Mouse (Mus musculus) C2C12 (cell line): ENCODE results near the gene Gm37240. TPM values are rescaled to one million over a fixed set of nuclear protein-coding genes. Genes with fewer than 3 reads are reported as not detected.

ENCODE experiments used
- H3K27me3 ChIP-seq: one replicate; pipeline ENCODE4 v1.6.1; 2011; ENCODE audit not compliant: control insufficient read depth, insufficient read depth, insufficient read length
- H3K36me3 ChIP-seq: one replicate; pipeline ENCODE4 v1.6.1; 2011; ENCODE audit not compliant: control insufficient read depth, insufficient read depth
- H3K4me3 ChIP-seq: one replicate; pipeline ENCODE4 v1.5.1; 2011; ENCODE audit warnings: mild to moderate bottlenecking, control low read depth; ENCODE audit not compliant: poor library complexity, insufficient read depth, severe bottlenecking
- H3K79me2 ChIP-seq: one replicate; pipeline ENCODE4 v1.6.1; 2011; ENCODE audit not compliant: control insufficient read depth, insufficient read depth
- H3K79me3 ChIP-seq: one replicate; pipeline ENCODE4 v1.6.1; 2011; ENCODE audit warnings: low read depth, control low read depth
- H3ac ChIP-seq: one replicate; pipeline ENCODE3; 2011; ENCODE audit warnings: low read depth; ENCODE audit not compliant: control insufficient read depth, insufficient read length
- CEBPB ChIP-seq: IDR thresholded peaks from one replicate; pipeline ENCODE4 v1.6.1; 2011; ENCODE audit warnings: low read depth, mild to moderate bottlenecking, control low read depth, moderate library complexity
- CTCF ChIP-seq: IDR thresholded peaks from one replicate; pipeline ENCODE4 v1.5.1; 2011; ENCODE audit not compliant: control insufficient read depth, insufficient read depth, insufficient read length
- FOSL1 ChIP-seq: IDR thresholded peaks from one replicate; pipeline ENCODE4 v1.8.0; 2011; ENCODE audit warnings: mild to moderate bottlenecking, low read length; ENCODE audit not compliant: poor library complexity, insufficient read depth, severe bottlenecking
- MAX ChIP-seq: IDR thresholded peaks from one replicate; pipeline ENCODE4 v1.6.1; 2011; ENCODE audit warnings: mild to moderate bottlenecking, control low read depth
- MYOD1 ChIP-seq: IDR thresholded peaks from one replicate; pipeline ENCODE4 v1.6.1; 2011; ENCODE audit warnings: low read depth; ENCODE audit not compliant: control insufficient read depth, insufficient read length
- MYOG ChIP-seq: IDR thresholded peaks from one replicate; pipeline ENCODE4 v1.6.1; 2011; ENCODE audit not compliant: control insufficient read depth, insufficient read length; ENCODE audit errors: extremely low read depth
- USF1 ChIP-seq: IDR thresholded peaks from one replicate; pipeline ENCODE4 v1.6.1; 2011; ENCODE audit warnings: low read depth, mild to moderate bottlenecking, control low read depth, moderate library complexity
- polyA plus RNA-seq: library from polyadenylated mRNA; unstranded; fragments of >200 nt; fragmentation: generic; extraction: Trizol; gene quantifications from one replicate; pipeline ENCODE4 v1.2.1, GENCODE M21; 2012; ENCODE audit warnings: missing spikeins

The Gm37240 gene
- polyA plus RNA-seq, 1 experiment = 7.3 TPM

DNA sequence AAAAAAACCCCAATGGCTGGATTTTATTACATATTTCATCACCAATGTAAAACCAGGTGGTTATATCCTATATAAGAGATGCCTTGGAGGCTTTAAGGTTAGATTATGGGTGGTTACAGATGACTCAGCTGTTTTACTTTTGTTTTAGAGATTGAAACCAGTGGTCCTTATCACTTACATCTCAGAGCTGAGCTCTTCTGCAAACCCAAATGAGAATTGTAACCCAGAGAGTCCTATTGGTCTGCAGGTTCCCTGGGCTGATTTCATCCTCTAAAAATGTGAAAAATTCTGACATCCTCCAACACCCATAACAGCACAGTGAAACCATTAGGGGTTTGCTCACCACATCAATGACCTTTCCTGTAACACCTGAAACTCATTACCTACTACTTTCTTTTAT lies 1078.4 kb downstream of the Gm37240 start:
- Histone ChIP-seq H3ac (no peak overlapping the region), H3K79me3 (peaks cover 2% of the 10 kb centered on the region), H3K4me3 (no peak overlapping the region), H3K79me2 (peaks cover 16% of the 10 kb centered on the region), H3K27me3 (no peaks in the 10 kb centered on the region), H3K36me3 (no peaks in the 10 kb centered on the region)
- TF ChIP-seq FOSL1 = no peak
- TF ChIP-seq CEBPB = no peak
- TF ChIP-seq CTCF = no peak
- TF ChIP-seq USF1 = no peak
- no peak for TF ChIP-seq MAX
- TF ChIP-seq MYOG = no peak
- no peak for TF ChIP-seq MYOD1

DNA sequence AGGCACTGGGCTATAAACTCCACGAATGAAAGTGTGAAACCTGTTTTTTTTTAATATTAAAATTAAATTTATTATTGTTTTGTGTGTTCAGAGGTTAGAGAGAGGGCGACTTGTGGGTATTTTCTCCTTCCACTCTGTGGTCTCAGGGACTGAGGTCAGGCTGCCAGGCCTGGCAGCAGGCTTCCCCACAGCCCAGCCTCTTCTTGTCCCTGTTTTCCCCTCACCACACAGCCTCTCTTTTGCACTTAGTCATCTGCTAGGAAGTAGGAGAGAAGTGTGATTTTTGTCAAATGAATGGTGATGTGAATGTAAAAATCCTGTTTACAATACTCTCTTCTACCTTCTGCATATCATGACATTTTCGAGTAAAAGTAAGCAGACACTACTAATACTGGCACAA lies 1079.5 kb downstream of the Gm37240 start:
- TF ChIP-seq CTCF = no peak
- no peak for TF ChIP-seq MAX
- no peak for TF ChIP-seq MYOG
- TF ChIP-seq USF1 = no peak
- TF ChIP-seq CEBPB = no peak
- H3ac ChIP-seq = no peak overlapping the region

DNA sequence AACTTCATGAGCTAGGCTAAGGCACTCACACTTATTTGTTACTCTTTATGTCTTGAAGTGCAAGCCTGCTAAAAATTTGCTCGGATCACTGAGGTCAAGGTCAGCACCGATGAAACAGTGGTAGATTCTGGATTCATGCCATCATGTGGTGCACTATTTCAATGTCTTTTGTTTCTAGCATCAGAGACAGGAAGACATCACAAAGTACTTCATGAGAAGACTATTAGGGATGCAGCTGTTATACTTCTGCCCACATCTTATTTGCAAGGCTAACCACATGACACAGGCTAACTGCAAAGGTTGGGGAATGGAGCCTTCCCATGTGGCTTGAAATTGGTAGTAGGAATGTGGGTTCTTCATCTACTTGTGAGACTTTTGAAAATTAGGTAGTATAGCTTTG lies 1081.1 kb downstream of the Gm37240 start:
- H3K27me3 ChIP-seq = no peaks in the 10 kb centered on the region
- no peaks in the 10 kb centered on the region for H3K79me2 ChIP-seq
- H3ac ChIP-seq = no peak overlapping the region
- H3K79me3 ChIP-seq = no peaks in the 10 kb centered on the region
- no peak overlapping the region for H3K4me3 ChIP-seq
- TF ChIP-seq MYOD1 = no peak
- no peak for TF ChIP-seq MAX
- TF ChIP-seq USF1 = no peak
- TF ChIP-seq FOSL1 = no peak
- TF ChIP-seq MYOG = no peak
- no peak for TF ChIP-seq CTCF
- no peak for TF ChIP-seq CEBPB
- H3K36me3 ChIP-seq = no peaks in the 10 kb centered on the region

More for the DNA sequence above, 1079.5 kb downstream of the Gm37240 start:
- Histone ChIP-seq H3K4me3 (no peak overlapping the region), H3K79me2 (peaks cover 6% of the 10 kb centered on the region), H3K36me3 (no peaks in the 10 kb centered on the region), H3K27me3 (no peaks in the 10 kb centered on the region), H3K79me3 (no peaks in the 10 kb centered on the region)

DNA sequence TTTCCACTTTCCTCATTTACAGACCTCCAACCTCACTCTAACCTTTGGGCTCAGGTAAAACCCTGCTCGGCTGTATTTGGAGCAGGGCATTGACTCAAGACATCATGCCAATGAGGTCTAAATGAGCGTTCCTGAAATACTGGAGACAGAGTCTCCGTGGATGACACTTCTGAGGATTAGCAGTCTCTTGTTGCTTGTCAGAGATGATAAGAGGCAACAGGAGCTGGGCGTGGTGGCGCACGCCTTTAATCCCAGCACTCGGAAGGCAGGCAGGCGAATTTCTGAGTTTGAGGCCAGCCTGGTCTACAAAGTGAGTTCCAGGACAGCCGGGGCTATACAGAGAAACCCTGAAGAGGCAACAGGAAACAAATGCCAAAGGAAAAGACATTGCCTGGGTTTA lies 1083.3 kb downstream of the Gm37240 start:
- no peaks in the 10 kb centered on the region for H3K79me3 ChIP-seq
- H3K4me3 ChIP-seq = no peak overlapping the region
- H3ac ChIP-seq = no peak overlapping the region
- no peak for TF ChIP-seq MYOD1
- TF ChIP-seq FOSL1 = no peak
- no peak for TF ChIP-seq MAX
- no peak for TF ChIP-seq USF1
- no peak for TF ChIP-seq CTCF
- TF ChIP-seq CEBPB = no peak
- TF ChIP-seq MYOG = no peak
- H3K36me3 ChIP-seq = no peaks in the 10 kb centered on the region
- no peaks in the 10 kb centered on the region for H3K79me2 ChIP-seq
- no peaks in the 10 kb centered on the region for H3K27me3 ChIP-seq

DNA sequence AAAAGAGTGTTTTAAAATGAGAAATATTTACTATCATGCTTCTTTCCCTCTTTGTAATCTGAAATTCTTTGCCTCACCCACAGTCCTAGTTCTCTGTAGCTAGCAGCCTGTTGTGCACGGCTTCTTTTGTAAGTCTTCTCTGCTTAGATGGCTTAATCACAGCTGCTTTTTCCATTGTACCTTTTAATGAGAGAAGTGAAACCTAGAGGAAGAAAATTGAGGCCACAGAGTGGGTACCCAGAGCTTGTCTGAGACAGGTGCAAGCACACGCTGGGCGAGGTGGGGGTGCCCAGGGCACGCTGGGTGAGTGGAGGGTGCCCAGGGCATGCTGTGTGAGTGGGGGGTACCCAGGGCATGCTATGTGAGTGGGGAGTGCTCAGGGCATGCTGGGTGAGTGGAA lies 1099.4 kb downstream of the Gm37240 start:
- no peak for TF ChIP-seq CTCF
- TF ChIP-seq CEBPB = no peak
- no peak for TF ChIP-seq FOSL1
- TF ChIP-seq MYOD1 = no peak
- TF ChIP-seq USF1 = no peak
- no peak for TF ChIP-seq MYOG
- no peak for TF ChIP-seq MAX
- no peaks in the 10 kb centered on the region for H3K36me3 ChIP-seq
- no peak overlapping the region for H3K4me3 ChIP-seq
- no peaks in the 10 kb centered on the region for H3K79me3 ChIP-seq
- no peak overlapping the region for H3ac ChIP-seq
- peaks cover 4% of the 10 kb centered on the region for H3K27me3 ChIP-seq
- H3K79me2 ChIP-seq = no peaks in the 10 kb centered on the region

DNA sequence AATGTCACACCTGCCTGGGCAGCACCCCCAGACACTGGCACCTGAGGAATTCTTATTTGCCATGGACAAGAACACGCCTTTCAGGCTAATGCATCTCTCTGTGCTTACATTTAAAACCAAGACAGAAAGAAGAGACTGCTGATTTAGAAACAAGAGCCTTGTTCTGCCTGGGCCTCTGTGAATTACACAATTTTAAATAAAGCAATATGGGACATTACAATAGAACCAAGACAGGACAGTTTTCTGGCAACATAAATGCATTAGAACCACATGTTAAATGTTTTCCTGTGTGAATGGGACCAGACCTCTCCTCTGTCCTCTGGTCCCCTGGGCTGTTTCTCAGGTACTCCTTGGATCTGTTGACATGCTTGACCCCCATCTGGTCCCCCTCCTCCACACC lies 1111.2 kb downstream of the Gm37240 start:
- H3K79me2 ChIP-seq = no peaks in the 10 kb centered on the region
- no peaks in the 10 kb centered on the region for H3K79me3 ChIP-seq
- H3K4me3 ChIP-seq = no peak overlapping the region
- no peaks in the 10 kb centered on the region for H3K36me3 ChIP-seq
- H3ac ChIP-seq = no peak overlapping the region
- peaks cover 4% of the 10 kb centered on the region for H3K27me3 ChIP-seq
- TF ChIP-seq CTCF (no peak), CEBPB (no peak), MYOD1 (no peak), FOSL1 (no peak), USF1 (no peak), MAX (no peak), MYOG (no peak)
